Mouse (Mus musculus): ENCODE measurements around the gene Tgoln1.

Gene Tgoln1

GRCm38 (mm10) chr6:72635760-72636431 lies 19.1 kb upstream of the Tgoln1 start:
- in situ Hi-C loops (cut with MboI; ENCODE audit: low pct_unique_long_range_greater_than_20kb in 1 of 2, low sequenced_read_pairs in 2 of 2, unreplicated experiment in 1 of 2), result no loop called here

DNA sequence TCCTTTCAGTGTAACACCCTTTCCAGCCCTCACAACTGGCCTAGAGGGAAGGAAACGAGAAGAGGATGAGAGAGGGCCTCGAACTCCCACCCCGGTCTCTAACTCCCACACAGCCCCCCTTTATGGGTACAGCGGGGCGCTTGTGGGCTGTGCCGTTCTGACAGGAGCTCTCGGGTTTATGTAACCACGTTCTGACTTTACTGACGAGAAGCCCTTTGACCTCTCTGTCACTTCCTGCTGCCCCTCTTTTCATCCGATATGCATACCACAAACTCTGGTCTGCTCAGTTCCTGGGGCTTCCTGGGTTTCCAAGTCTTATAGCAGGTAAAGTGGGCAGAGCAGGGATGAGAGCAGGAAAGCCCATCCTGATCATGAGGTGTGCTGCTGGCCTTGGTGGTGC lies 17.5 kb upstream of the Tgoln1 start:
- in situ Hi-C loops (cut with MboI; ENCODE audit: low pct_unique_long_range_greater_than_20kb in 1 of 2, low sequenced_read_pairs in 2 of 2, unreplicated experiment in 1 of 2), result loop anchor here in 1 of 2 experiments (5.0 kb wide), 1 partner anchor 38 kb away; no protein-coding TSS in a partner anchor

- in situ Hi-C loops (cut with MboI; ENCODE audit: low pct_unique_long_range_greater_than_20kb in 1 of 2, low sequenced_read_pairs in 2 of 2, unreplicated experiment in 1 of 2), result loop anchor here in 1 of 2 experiments (5.0 kb wide), 1 partner anchor 41 kb away; no protein-coding TSS in a partner anchor
These were observed 14.9 kb upstream of the Tgoln1 start for GRCm38 (mm10) chr6:72631700-72632099.

DNA sequence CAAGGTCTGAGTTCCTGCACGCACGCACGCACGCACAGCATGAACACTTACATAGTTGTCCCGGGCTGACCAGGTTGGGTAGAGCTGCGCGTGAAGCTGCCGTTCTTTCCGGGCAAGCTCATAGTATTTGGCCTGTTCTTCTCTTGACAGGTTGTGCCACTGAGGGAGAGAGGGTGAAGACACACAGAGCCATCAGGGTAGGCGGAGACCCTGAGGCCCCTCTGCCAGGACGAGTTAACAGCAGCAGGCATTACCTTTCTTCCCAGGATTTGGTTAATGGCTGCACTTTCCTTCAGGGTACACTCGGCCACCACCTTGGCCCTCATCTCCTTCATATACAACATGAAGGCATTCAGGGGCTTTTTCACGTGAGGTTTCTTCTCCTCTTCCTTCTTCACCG lies 14.2 kb upstream of the Tgoln1 start:
- in situ Hi-C loops (cut with MboI; ENCODE audit: low pct_unique_long_range_greater_than_20kb in 1 of 2, low sequenced_read_pairs in 2 of 2, unreplicated experiment in 1 of 2), result loop anchor here in 1 of 2 experiments (5.0 kb wide), 1 partner anchor 41 kb away; no protein-coding TSS in a partner anchor

DNA sequence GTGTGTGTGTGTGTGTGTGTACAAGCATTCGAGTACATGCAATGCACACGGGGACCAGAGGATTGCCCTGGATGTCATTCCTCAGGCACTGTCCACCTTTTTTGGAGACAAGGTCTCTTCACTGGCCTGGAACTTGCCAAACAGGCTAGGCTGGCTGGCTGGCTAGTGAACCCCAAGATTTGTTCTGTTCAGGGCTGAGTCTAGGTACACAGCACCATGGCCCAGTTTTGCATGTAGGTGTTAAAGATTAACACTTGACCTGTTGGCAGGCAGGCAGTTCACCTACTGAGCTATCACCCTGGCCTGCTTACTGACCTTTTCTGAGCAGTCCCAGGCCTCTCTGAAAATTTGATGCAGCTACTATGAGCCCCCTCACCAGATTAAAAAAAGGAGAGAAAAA lies 13.6 kb upstream of the Tgoln1 start:
- in situ Hi-C loops (cut with MboI; ENCODE audit: low pct_unique_long_range_greater_than_20kb in 1 of 2, low sequenced_read_pairs in 2 of 2, unreplicated experiment in 1 of 2), result loop anchor here in 1 of 2 experiments (5.0 kb wide), 1 partner anchor 42 kb away; no protein-coding TSS in a partner anchor

DNA sequence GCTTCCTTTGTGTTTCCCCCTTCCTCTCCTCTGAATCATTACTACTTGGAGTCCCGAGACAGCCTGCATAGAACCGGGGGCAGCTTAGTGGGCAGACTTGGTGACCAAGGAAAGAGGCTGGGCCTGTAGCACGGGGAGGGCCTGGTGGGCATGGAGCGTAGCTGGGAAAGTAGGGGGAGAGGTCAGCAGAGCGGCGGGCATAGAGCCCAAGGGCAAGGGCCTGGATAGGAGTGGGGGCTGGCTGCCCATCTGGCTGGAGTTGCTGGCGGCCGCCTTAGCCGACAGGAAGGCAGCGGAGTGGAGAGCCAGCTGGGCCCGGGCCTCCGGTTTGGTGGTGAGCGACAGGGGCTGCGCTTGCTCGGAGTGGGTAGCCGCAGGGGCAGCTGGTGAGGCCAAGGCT lies 10.5 kb upstream of the Tgoln1 start:
- in situ Hi-C loops (cut with MboI; ENCODE audit: low pct_unique_long_range_greater_than_20kb in 1 of 2, low sequenced_read_pairs in 2 of 2, unreplicated experiment in 1 of 2), result loop anchor here in 1 of 2 experiments (10.0 kb wide), 1 partner anchor 158 kb away; the partner anchor contains the start of gene Tcf7l1

- in situ Hi-C loops (cut with MboI; ENCODE audit: low pct_unique_long_range_greater_than_20kb in 1 of 2, low sequenced_read_pairs in 2 of 2, unreplicated experiment in 1 of 2), result loop anchor here in 1 of 2 experiments (10.0 kb wide), 1 partner anchor 158 kb away; the partner anchor contains the start of gene Tcf7l1
These were observed 9.6 kb upstream of the Tgoln1 start for GRCm38 (mm10) chr6:72626391-72626790.

- in situ Hi-C loops (cut with MboI; ENCODE audit: low pct_unique_long_range_greater_than_20kb in 1 of 2, low sequenced_read_pairs in 2 of 2, unreplicated experiment in 1 of 2), result loop anchor here in 1 of 2 experiments (10.0 kb wide), 1 partner anchor 161 kb away; the partner anchor contains the start of gene Tcf7l1
These were observed 7.0 kb upstream of the Tgoln1 start for GRCm38 (mm10) chr6:72623661-72624402.

DNA sequence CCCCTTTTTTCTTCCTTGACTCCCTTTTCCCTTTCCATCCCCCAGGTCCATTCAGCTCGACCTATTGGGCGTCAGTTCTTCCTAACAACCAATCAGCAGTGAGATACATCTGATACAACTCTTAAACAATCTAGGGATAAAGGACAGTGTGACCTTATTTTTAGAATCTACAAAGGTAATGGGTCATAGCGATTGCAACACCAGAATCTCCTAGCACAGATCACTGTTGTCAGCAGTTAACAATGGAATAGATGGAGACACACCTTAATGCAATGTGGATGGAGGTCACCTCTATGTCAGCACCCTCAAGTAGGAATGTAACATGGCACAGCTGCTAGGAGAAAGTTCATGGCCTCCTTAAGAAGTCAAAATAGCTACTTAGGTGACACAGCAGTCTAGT lies 6.1 kb upstream of the Tgoln1 start:
- in situ Hi-C loops (cut with MboI; ENCODE audit: low pct_unique_long_range_greater_than_20kb in 1 of 2, low sequenced_read_pairs in 2 of 2, unreplicated experiment in 1 of 2), result loop anchor here in 1 of 2 experiments (10.0 kb wide), 1 partner anchor 162 kb away; the partner anchor contains the start of gene Tcf7l1

- in situ Hi-C loops (cut with MboI; ENCODE audit: low pct_unique_long_range_greater_than_20kb in 1 of 2, low sequenced_read_pairs in 2 of 2, unreplicated experiment in 1 of 2), result loop anchor here in 1 of 2 experiments (10.0 kb wide), 1 partner anchor 164 kb away; the partner anchor contains the start of gene Tcf7l1
These were observed 4.1 kb upstream of the Tgoln1 start for GRCm38 (mm10) chr6:72620920-72621319.

DNA sequence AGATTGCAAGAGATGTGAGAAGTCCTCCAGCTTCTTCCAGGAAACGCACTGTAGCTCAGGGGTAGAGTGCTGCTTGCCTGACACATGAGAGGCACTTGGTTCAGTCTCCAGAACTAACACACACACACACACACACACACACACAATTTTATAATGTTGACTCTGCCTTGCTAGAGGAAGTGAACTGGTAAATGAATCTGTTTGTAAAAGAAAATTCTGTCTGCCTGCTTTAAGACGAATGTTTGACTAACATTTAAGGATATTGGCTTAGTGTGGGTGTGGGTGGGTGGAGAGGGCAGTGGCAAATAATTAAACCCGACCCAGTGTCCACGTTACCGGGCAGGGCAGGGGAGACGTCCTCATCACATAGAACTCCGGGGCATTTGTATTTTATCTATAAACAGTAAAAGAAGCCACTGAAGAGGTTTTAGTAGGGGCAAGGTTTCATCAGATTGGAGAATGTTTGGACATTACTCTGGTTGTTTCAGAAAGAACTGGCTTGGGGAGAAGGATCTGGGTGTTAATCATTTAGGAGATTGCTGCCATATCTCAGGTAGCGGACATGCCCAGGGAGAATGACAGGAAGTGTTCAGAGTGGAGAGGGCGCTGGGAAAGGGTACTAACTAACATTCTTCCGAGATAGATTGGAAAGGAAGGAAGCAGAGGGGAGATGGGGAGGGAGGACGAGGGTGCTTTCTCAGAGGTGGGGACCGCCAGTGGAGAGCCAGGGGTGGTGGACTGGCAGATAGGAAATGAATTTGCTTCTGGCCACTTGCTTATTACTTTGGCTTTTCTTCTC lies 3.1 kb upstream of the Tgoln1 start:
- in situ Hi-C loops (cut with MboI; ENCODE audit: low pct_unique_long_range_greater_than_20kb in 1 of 2, low sequenced_read_pairs in 2 of 2, unreplicated experiment in 1 of 2), result loop anchor here in 1 of 2 experiments (10.0 kb wide), 1 partner anchor 165 kb away; the partner anchor contains the start of gene Tcf7l1

DNA sequence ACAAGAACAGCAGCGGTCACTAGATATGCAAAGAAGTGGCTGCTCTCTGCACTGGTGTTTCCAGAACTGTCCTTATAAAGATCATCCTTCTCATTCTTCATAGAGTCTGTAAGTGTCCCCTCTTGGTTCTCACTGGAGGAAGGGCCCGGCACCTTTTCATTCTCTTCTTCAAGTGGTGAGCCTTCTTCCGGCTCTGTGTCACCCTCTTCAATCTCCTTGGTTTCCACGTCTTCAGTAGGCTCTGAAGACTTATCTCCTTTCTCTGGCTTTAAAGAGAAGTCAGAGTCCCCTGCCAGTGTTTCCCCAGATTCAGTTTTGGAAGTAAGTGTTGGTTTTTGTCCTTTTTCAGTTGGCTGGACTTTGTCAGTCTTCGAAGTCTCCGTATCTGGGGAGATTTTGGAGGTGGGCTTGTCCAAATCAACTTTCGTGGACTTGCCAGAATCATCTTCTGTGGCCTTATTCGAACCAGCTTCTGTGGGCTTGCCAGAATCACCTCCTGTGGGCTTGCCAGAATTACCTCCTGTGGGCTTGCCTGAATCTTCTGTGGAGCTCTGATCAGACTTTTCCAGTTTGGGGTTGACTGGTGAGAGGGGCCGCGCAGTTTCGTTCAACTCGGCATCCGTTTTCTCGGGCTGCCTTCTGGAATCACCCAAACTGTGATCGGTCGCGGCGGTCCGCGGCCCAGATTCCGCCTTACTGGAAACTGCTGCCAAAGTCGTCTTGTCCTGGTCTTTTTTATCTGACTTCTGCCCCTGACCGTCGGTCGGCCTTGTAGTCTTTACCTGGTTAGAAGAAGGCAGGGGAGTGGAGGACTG lies 1.0 kb downstream of the Tgoln1 start:
- in situ Hi-C loops (cut with MboI; ENCODE audit: low pct_unique_long_range_greater_than_20kb in 1 of 2, low sequenced_read_pairs in 2 of 2, unreplicated experiment in 1 of 2), result no loop called here

DNA sequence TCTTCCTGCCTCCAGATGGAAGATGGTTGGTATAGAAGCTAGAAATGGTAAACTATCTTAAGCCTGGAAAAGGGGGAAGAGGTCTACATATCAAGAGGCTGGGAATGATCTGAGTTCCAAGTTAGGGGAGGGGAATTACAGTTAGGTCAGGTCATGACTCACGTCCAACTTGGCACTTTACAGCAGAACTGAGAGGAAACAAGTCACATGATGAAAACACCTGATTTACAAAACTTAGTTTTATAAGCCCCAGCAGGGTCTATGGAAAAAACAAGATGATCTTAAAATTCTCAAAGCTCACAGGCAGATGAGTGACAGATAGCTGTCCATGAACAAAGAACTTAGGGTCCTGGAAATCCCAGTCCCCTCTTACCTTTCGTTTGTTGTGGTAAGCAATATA lies 1.6 kb downstream of the Tgoln1 start:
- in situ Hi-C loops (cut with MboI; ENCODE audit: low pct_unique_long_range_greater_than_20kb in 1 of 2, low sequenced_read_pairs in 2 of 2, unreplicated experiment in 1 of 2), result no loop called here

- in situ Hi-C loops (cut with MboI; ENCODE audit: low pct_unique_long_range_greater_than_20kb in 1 of 2, low sequenced_read_pairs in 2 of 2, unreplicated experiment in 1 of 2), result no loop called here
These were observed 6.5 kb downstream of the Tgoln1 start for GRCm38 (mm10) chr6:72610261-72610660.

GRCm38 (mm10) chr6:72608662-72609184 lies 8.1 kb downstream of the Tgoln1 start:
- in situ Hi-C loops (cut with MboI; ENCODE audit: low pct_unique_long_range_greater_than_20kb in 1 of 2, low sequenced_read_pairs in 2 of 2, unreplicated experiment in 1 of 2), result no loop called here

- in situ Hi-C loops (cut with MboI; ENCODE audit: low pct_unique_long_range_greater_than_20kb in 1 of 2, low sequenced_read_pairs in 2 of 2, unreplicated experiment in 1 of 2), result no loop called here
These were observed 9.1 kb downstream of the Tgoln1 start for GRCm38 (mm10) chr6:72607676-72608075.

DNA sequence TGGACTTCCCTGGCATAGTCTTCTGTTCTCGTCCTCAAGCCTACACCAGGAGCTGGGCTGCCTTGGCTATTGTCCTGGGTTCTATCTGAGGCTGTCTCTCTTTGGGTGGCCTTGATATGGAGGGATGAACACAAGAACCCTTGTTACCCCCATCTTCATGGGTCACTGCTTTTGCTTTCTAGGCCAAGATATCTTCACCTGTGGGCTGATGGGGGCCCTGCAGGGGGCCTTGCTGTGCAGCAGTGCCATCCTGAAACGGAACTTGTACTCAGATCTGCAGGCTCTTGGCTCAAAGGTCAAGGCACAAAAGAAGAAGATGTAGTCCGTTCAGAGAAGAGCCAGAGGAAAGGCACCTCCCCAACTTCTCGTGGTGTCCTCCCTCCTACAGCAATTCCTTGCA lies 9.7 kb downstream of the Tgoln1 start:
- in situ Hi-C loops (cut with MboI; ENCODE audit: low pct_unique_long_range_greater_than_20kb in 1 of 2, low sequenced_read_pairs in 2 of 2, unreplicated experiment in 1 of 2), result no loop called here

Measured in mouse embryonic stem cell (cell line).